Mouse (Mus musculus) cerebellum, postnatal 36 days (tissue): ENCODE measurements around the gene Wdr25.

Experiments
- DNase-seq, 2 experiments: peaks; one replicate each; pipeline ENCODE4 v3.0.0; 2021 to 2022; ENCODE audit warnings: mixed read lengths in 2 of 2

The Wdr25 gene

GRCm38 (mm10) chr12:108939317-108939716, 45.9 kb downstream of the Wdr25 start:
- no peak for DNase-seq

GRCm38 (mm10) chr12:108940255-108940654, 46.8 kb downstream of the Wdr25 start:
- DNase-seq: no peak

GRCm38 (mm10) chr12:108941282-108941681, 47.9 kb downstream of the Wdr25 start:
- DNase-seq: no peak

GRCm38 (mm10) chr12:108942203-108942923, 48.9 kb downstream of the Wdr25 start:
- no peak for DNase-seq

- DNase-seq: no peak
These were observed 59.6 kb downstream of the Wdr25 start for GRCm38 (mm10) chr12:108953011-108953550.

DNA sequence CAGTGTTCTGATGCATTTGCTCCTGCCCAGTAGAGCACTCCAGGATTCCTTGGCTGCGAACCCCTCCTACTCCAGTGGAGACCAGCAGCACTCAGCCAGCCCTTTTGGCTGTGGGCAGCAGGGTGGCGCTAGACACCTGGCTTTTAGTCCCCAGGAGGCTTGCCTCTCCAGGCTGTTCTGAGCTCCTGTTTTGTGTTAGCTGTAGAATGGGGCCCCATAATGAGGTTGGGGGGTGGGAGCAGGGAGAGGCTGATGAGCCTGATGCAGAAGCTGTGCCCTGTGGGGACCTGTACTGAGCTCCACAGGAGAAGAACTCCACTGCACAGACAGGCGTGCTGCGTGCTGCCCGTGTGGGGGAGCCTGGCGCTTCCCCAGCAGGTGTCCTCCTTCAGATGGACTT, 60.4 kb downstream of the Wdr25 start:
- DNase-seq: peak; percentile 14 to 24

- no peak for DNase-seq
These were observed 61.0 kb downstream of the Wdr25 start for GRCm38 (mm10) chr12:108954456-108954855.

DNA sequence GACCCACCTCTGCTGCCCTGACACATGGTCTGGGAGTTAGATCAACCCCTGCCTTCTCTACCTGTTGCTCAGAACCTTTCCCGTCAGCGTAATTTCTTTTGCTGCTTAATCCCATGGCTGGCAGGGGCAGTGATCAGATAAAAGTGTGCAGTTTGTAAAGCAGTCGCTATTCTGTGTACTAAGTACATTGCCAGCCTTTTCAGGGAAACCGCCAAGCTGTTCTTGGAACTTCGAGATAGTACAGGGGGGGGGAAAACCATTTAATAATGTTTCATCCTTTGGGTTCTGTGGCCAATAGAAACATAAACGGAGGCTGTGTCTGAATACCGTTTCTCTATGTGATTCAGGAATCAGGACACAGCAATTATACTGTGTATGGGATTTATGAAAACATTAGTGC, 65.1 kb downstream of the Wdr25 start:
- no peak for DNase-seq

GRCm38 (mm10) chr12:108958991-108959638, 65.7 kb downstream of the Wdr25 start:
- no peak for DNase-seq

DNA sequence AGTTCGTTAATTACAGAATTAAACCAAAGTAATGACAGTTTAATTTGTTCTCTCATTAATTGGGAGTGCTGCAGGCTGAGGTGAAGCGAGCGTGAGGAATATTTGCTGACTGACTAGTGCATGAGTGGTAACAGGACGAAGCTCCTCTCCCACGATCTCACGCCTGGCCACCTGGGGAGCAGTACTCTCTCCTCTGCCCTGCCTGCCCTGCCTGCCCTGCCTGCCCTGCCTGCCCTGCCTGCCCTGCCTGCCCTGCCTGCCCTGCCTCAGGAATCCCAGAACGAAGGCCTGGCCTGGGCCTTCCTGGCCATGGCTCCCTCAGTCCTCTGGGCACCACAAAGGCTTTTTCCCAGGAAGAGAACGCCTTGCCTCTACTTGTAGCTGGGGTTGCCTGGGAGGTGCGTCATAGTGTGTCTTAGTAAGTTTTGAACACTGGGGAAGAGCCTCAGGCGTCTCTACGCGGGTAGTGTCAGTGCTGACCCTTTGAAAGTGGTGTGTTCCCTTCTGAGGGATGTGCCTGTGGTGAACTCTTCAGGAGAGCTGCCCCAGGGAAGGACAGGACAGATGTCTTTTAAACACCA, 66.3 kb downstream of the Wdr25 start:
- DNase-seq: no peak

- peak; percentile 65 for DNase-seq
These were observed 66.8 kb downstream of the Wdr25 start for GRCm38 (mm10) chr12:108960225-108960624.

- no peak for DNase-seq
These were observed 74.2 kb downstream of the Wdr25 start for GRCm38 (mm10) chr12:108967631-108968030.

DNA sequence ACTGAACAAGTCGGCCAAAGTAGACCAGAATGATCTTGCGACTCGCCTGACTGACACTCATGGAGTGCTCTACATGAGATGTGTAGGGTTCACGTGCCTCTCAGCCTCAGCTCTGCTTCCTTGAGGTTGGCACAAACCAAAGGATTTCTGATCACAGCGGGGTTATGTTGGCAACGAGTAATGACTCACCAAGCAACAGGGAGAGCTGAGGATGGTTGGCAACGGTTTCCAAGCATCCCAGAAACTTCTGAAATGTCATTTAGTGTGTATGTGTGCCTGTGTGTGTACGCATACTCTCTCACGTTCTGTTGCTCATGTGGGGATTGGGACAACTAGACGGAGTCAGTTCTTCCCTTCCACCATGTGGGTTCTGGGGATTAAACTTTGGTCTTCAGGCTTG, 74.6 kb downstream of the Wdr25 start:
- DNase-seq: no peak

DNA sequence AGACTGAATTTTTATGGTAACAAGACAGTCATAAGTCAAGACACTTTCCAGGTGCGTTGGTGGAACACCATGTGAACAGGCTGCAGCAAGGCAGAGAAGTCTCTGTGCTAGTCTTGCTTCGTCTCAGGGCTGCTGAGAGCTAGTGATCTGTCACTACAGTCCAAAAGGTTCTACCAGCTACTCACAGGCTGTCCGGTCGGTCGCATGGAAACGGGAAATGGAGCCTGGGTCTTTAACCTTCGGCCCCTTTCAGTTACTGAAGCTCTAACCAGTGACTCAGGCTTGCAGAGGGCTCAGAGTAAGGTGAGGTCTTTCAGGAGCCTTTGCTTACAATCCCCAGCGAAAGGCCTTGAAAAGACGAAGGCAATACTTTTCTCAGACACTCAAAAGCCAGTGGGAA, 78.0 kb downstream of the Wdr25 start:
- no peak for DNase-seq

DNA sequence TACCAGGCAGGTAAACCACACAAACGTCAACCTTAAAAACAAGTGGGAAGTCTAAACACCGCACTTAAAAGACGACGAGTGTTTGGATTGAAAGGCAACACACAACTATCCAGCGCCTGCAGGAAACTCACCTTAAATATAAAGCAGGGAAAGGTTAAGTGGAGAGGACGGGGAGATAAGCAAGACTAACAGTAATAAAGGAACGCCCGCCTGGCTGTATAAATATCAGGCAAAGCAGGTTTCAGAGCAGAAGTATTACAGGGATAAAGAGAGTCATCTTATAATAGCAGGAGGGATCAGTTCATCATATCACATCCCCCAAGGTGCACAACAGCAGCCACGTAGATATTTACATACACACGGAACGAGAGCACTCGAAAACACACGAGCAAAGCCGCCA, 78.8 kb downstream of the Wdr25 start:
- no peak for DNase-seq

- DNase-seq: no peak
These were observed 86.5 kb downstream of the Wdr25 start for GRCm38 (mm10) chr12:108979977-108980376.

DNA sequence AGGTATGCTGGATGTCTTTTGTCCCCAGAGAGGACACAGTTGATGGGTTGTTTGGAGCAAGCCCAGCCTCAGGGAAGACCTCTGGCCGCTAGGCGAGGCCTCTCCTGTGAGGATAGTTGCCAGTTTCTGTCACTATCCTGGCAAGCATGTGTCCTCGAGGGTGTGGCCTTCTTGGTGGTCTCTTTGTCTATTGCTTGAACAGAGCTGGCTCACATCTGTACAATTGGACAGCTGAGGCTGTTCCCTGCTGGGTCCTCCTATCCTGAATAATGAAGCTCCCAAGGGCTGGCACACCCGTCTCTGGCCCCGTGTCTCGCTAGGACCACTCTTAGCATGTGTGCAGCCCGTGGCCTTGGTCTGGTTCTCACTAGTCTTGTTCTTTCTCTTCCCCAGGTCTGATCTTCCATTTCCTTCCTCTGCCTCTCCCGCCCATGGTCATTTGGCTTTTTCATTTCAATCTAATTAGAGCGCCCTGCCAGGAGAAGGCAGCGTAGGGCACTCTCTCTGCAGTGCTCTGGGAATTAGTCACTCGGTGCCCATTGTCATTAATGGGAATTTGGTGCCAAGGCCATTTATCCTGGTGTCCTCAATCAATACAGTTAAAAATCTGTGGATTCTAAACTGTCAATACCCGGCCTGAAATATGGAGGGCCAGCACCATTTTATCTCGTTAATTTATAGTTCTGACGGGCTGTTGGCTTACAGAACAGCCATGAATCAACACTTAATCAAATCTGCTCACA, 88.7 kb downstream of the Wdr25 start:
- no peak for DNase-seq

GRCm38 (mm10) chr12:108982684-108982960, 89.2 kb downstream of the Wdr25 start:
- no peak for DNase-seq

- DNase-seq: no peak
These were observed 90.1 kb downstream of the Wdr25 start for GRCm38 (mm10) chr12:108983496-108983895.

DNA sequence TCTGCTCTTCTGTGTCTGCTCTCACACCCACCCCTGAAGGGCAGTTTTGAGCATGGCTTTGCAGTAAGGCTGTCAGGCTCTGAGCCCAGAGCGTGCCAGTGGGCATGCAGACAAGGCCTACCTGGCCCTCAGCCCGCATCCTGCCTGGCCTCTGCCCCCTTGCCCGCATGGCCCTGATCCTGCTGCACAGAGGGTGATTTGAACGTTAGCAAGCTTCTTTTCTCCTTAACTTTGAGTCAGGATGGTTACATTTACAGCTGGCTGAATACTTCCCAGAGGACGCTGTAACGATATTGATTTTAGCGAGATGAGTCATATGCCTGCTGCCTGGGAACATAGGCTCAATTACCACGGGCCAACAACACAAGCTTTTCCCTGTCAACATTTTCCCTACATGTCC, 91.0 kb downstream of the Wdr25 start:
- DNase-seq: no peak

GRCm38 (mm10) chr12:108985025-108985424, 91.6 kb downstream of the Wdr25 start:
- no peak for DNase-seq

DNA sequence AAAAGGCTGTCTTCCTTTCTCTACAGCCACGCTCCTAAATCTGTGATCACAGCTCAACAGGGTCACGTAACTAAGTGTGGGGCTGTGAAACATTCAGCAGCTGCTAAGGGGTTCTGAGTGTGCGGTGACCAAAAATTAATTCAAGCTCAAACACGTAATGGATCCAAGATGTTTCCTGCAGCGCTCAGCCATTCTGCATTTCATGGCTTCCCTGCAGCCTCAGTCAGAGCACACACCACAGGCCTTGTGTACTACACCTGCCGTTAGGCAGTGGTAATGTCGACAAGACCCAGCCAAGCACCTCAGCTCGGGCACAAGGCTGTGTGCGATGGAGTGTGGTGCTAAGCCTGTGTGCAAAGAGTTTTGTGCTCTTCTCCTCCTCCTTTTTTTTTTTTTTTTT, 94.0 kb downstream of the Wdr25 start:
- no peak for DNase-seq

DNA sequence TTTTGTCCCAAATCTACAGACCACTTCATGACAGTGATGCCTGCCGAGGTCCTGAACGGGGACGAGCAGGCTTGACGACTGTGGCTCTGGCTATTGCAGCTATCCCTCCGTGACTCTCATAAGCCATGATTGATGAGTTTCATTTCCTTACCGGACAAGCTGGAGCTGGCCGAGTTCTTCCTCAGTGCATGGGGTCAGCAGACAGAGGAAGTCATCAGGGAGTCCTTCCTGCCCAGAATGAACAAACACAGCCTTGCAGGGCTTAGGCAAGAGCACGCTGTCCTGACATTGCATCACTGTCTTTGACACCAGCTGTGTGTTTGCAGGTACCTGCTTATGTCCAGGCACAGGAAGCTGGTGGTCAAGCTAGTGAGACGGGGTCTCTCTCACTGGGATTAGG, 97.0 kb downstream of the Wdr25 start:
- DNase-seq: no peak

GRCm38 (mm10) chr12:108993046-108993445, 99.6 kb downstream of the Wdr25 start:
- no peak for DNase-seq
